Mouse (Mus musculus) limb, embryonic 14.5 days (tissue): Measurements from ENCODE around the gene Dlg4. TPM values are rescaled to one million over a fixed set of nuclear protein-coding genes. Genes with fewer than 3 reads are reported as not detected.

Experiments used
- ATAC-seq: fragments of 200-750 bp; cut with Nextera tagmentation; 2 replicates; pipeline ENCODE4 v1.8.0; 2017; ENCODE audit warnings: low read depth, moderate number of reproducible peaks, moderate TSS enrichment; ENCODE audit not compliant: low FRiP score
- DNase-seq: peaks from one replicate; pipeline ENCODE4 v3.0.0-alpha.2; 2015; ENCODE audit warnings: low spot score
- H3K27ac ChIP-seq: fragments of 300-500 bp; sonication (generic); replicated peaks from 2 replicates; pipeline ENCODE4 v1.5.1; 2014; ENCODE audit warnings: low read depth, mild to moderate bottlenecking, low read length, moderate library complexity, mixed read lengths
- H3K27me3 ChIP-seq: fragments of 300-500 bp; sonication (generic); 2 replicates; pipeline ENCODE4 v1.6.1; 2014; ENCODE audit warnings: low read length, mixed read lengths; ENCODE audit not compliant: control insufficient read depth, insufficient read depth
- H3K36me3 ChIP-seq: fragments of 300-500 bp; sonication (generic); 2 replicates; pipeline ENCODE4 v1.6.1; 2014; ENCODE audit warnings: mild to moderate bottlenecking, low read length, moderate library complexity, mixed read lengths; ENCODE audit not compliant: control insufficient read depth, insufficient read depth
- H3K4me1 ChIP-seq: fragments of 300-500 bp; sonication (generic); 2 replicates; pipeline ENCODE4 v1.6.1; 2014; ENCODE audit warnings: antibody characterized with exemption, low read length, mixed read lengths; ENCODE audit not compliant: control insufficient read depth, insufficient read depth
- H3K4me2 ChIP-seq: fragments of 300-500 bp; sonication (generic); replicated peaks from 2 replicates; pipeline ENCODE4 v1.6.1; 2014; ENCODE audit warnings: low read depth, mild to moderate bottlenecking, low read length, moderate library complexity; ENCODE audit not compliant: severe bottlenecking
- H3K4me3 ChIP-seq: fragments of 300-500 bp; sonication (generic); replicated peaks from 2 replicates; pipeline ENCODE4 v1.5.1; 2014; ENCODE audit warnings: low read length
- H3K9ac ChIP-seq: fragments of 300-500 bp; sonication (generic); 2 replicates; pipeline ENCODE4 v1.6.1; 2014; ENCODE audit warnings: mild to moderate bottlenecking, low read depth, low read length, moderate library complexity; ENCODE audit not compliant: severe bottlenecking
- H3K9me3 ChIP-seq: fragments of 300-500 bp; sonication (generic); 2 replicates; pipeline ENCODE4 v1.6.1; 2016; ENCODE audit warnings: low read length; ENCODE audit not compliant: control insufficient read depth
- POLR2A ChIP-seq: fragments of 200-500 bp; IDR thresholded peaks from 2 replicates; pipeline ENCODE4 v1.8.0; 2012; ENCODE audit warnings: inconsistent platforms, mild to moderate bottlenecking, moderate library complexity, borderline replicate concordance; ENCODE audit not compliant: insufficient read depth, insufficient read length; ENCODE audit errors: extremely low read depth
- WGBS: fragments of 180-500 bp; shearing (Covaris S2); extraction: QIAGEN DNeasy Blood & Tissue Kit; methylation state at CpG from one replicate; pipeline ENCODE4 v1.1.7; 2014; 5-methylcytosine and 5-hydroxymethylcytosine counted together
- polyA plus RNA-seq, 2 experiments: library from polyadenylated mRNA; depleted of rRNA in 1 of 2; stranded (reverse) in 1 of 2; unstranded in 1 of 2; fragments of >200 nt; fragmentation: Nextera tagmentation in 1 of 2; extraction: Ambion mirVana in 1 of 2; gene quantifications; 2 replicates each; pipeline versions ENCODE4 v1.2.1 to v1.2.3; 2012 to 2014

Dlg4 gene
- polyA plus RNA-seq, 2 experiments: 9.7 to 89.6 TPM

DNA sequence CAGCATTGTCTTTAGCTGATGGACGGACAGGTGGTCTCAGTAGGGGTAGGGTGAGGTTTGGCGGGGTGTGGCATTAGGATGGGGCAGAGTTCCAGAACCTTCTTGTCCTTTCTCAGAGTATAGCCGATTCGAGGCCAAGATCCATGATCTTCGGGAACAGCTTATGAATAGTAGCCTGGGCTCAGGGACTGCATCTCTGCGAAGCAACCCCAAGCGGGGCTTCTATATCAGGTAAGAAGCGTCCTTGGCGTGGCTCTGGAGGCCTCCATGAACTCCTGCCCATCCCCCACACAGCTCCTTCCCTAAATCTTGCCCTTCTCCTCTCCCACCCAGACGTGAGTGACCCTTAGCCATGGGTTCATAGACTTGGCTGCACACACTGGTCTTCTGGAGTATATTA lies 22.9 kb downstream of the Dlg4 start:
- H3K27ac ChIP-seq: no peak overlapping the region
- H3K4me1 ChIP-seq: no peaks in the 10 kb centered on the region
- DNase-seq (no peak), ATAC-seq (no peak)
- WGBS: 88% methylated on average over 10 of the region's 10 CpGs
- no peaks in the 10 kb centered on the region for H3K27me3 ChIP-seq
- H3K36me3 ChIP-seq: peaks cover 76% of the 10 kb centered on the region
- H3K4me3 ChIP-seq: no peak overlapping the region
- H3K4me2 ChIP-seq: no peak overlapping the region
- no peaks in the 10 kb centered on the region for H3K9me3 ChIP-seq
- no peak overlapping the region for H3K9ac ChIP-seq
- no peak for TF ChIP-seq POLR2A

DNA sequence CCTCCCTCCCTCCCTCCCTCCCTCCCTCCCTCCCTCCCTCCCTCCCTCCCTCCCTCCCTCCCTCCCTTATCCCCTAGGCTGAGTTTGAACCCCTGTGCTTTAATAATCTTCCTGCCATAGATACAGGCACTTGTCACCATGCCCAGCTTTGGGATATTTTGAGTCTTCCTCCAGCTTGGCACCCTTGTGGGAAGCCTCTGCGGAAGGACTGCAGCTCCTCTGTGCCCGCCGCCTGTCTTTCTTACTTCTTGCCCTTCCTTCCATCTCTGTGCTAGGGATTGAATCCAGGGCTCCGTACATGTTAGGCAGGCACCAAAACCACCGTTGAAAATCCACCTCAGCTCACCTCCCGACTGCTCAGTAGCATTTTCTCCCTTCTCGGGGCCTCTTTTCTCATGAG lies 23.4 kb downstream of the Dlg4 start:
- Histone ChIP-seq H3K9ac (no peak overlapping the region), H3K4me1 (no peaks in the 10 kb centered on the region), H3K4me3 (no peak overlapping the region), H3K4me2 (no peak overlapping the region), H3K9me3 (no peaks in the 10 kb centered on the region), H3K27ac (no peak overlapping the region), H3K36me3 (peaks cover 79% of the 10 kb centered on the region), H3K27me3 (no peaks in the 10 kb centered on the region)
- no peak for TF ChIP-seq POLR2A
- DNase-seq: no peak
- 93% methylated on average over 7 of the region's 7 CpGs for WGBS
- ATAC-seq: no peak

DNA sequence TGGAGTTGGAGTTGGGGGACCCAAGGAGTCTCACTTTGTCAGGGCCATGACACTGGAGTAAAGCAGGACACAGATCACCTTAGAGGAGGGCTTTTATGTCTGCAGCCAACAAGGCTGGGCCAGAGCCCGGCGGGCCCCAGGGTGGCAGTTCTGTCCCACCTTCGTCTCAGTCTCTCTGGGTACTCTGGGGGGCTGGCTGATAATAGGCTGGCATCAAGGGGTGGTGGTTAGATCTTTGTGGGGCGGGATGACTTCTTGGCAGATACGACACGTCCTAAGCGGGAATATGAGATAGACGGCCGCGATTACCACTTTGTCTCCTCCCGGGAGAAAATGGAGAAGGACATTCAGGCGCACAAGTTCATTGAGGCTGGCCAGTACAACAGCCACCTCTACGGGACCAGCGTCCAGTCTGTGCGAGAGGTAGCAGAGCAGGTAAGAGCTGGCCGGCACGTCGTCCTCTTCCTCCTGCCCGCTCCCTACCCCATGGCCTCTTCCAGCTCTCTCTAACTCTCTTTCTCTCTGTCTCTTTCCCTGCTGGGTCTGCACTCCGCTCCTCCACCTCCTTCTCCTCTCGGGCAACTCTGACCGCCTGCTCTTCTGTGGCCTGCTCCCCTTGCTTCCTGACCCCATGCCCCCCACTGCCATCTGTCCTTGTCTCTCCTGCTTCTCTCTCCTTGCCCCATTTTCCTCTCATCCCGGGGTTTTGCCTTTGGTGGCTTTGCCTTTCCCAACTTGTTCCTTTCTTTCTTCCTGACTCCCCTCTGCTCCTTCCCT lies 25.8 kb downstream of the Dlg4 start:
- H3K4me2 ChIP-seq: no peak overlapping the region
- peaks cover 67% of the 10 kb centered on the region for H3K36me3 ChIP-seq
- no peak overlapping the region for H3K27ac ChIP-seq
- 91% methylated on average over 23 of the region's 23 CpGs for WGBS
- TF ChIP-seq POLR2A: no peak
- no peak for ATAC-seq
- no peak for DNase-seq
- no peak overlapping the region for H3K4me3 ChIP-seq
- no peaks in the 10 kb centered on the region for H3K27me3 ChIP-seq
- H3K9me3 ChIP-seq: no peaks in the 10 kb centered on the region
- H3K4me1 ChIP-seq: no peaks in the 10 kb centered on the region
- no peak overlapping the region for H3K9ac ChIP-seq

DNA sequence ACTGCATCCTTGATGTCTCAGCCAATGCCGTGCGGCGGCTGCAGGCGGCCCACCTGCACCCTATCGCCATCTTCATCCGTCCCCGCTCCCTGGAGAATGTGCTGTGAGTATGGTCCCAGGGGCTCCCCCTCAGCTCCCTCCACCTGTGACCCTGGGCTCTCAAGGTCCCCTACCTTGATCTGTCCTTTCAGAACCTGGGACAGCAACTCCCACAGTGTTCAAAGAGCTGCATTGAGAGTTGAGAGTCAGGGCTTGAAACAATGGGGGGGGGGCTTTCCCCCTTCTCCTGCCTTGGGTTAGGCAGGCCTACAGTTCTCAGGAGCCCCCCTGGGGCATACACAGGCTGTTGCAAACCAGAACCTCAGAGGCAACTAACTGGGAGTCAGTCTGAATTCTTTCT lies 26.9 kb downstream of the Dlg4 start:
- H3K27me3 ChIP-seq: no peaks in the 10 kb centered on the region
- H3K36me3 ChIP-seq: peaks cover 58% of the 10 kb centered on the region
- no peak overlapping the region; the same call in 1 of the 2 replicates for H3K9ac ChIP-seq
- H3K4me3 ChIP-seq: no peak overlapping the region
- no peak for TF ChIP-seq POLR2A
- ATAC-seq (no peak), DNase-seq (no peak)
- WGBS: 81% methylated on average over 7 of the region's 7 CpGs
- no peaks in the 10 kb centered on the region for H3K9me3 ChIP-seq
- no peak overlapping the region for H3K27ac ChIP-seq
- H3K4me2 ChIP-seq: no peak overlapping the region
- no peaks in the 10 kb centered on the region for H3K4me1 ChIP-seq

DNA sequence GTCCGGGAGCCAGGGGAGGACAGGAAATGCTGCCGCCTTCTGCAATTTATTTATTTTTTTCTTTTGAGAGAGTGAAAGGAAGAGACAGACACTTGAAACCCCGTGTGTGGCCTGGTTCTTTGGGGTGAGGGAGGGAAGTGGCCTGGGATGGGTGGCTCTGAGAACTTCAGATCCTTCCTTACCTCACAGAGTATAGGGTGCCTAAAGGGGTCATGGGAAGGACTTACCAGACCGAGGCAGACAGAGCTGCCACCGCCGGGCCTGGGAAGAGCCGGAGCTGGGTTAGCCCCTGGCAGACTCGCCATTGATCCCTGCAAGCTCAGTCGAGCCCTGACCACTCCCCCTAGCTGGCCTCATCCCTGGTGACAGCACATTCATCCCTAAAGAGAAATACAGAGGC lies 28.7 kb downstream of the Dlg4 start:
- no peak for TF ChIP-seq POLR2A
- H3K27ac ChIP-seq: no peak overlapping the region
- H3K36me3 ChIP-seq: peaks cover 41% of the 10 kb centered on the region
- DNase-seq (no peak), ATAC-seq (no peak)
- no peaks in the 10 kb centered on the region for H3K4me1 ChIP-seq
- no peaks in the 10 kb centered on the region for H3K27me3 ChIP-seq
- no peak overlapping the region for H3K9ac ChIP-seq
- H3K9me3 ChIP-seq: no peaks in the 10 kb centered on the region
- WGBS: 49% methylated on average over 9 of the region's 9 CpGs
- H3K4me2 ChIP-seq: no peak overlapping the region
- H3K4me3 ChIP-seq: no peak overlapping the region
